In genomic region chr6:134896570-134897436, GRCm38 (mm10) we compare ENCODE assay signal across 8 mouse cellular contexts. TPM values are rescaled to one million over a fixed set of nuclear protein-coding genes. Genes with fewer than 3 reads are reported as not detected.
DNase-seq lines count a peak whose midpoint lies in the region; ATAC-seq lines count a peak whose summit lies in the region.

No protein-coding gene starts in this region.

- 64% methylated on average over 15 of the region's 15 CpGs for WGBS in limb, embryonic 12.5 days
- WGBS in neural tube, embryonic 14.5 days = 60% methylated on average over 15 of the region's 15 CpGs

- no peaks in the 10 kb centered on the region for H3K36me3 ChIP-seq in limb, embryonic 12.5 days
- no peaks in the 10 kb centered on the region for H3K36me3 ChIP-seq in neural tube, embryonic 14.5 days (ENCODE audit: control insufficient read depth, insufficient read depth, low read length)

- ATAC-seq in erythroid progenitor cell, adult 5-6 weeks (replicated peaks; ENCODE audit: low FRiP score, poor library complexity, severe bottlenecking) = peak; percentile 47
- ATAC-seq in limb, embryonic 12.5 days (ENCODE audit: insufficient number of reproducible peaks, insufficient read depth, low FRiP score, low TSS enrichment, low read depth) = no peak
- ATAC-seq in neural tube, embryonic 14.5 days (ENCODE audit: low read depth) = no peak

- H3K4me1 ChIP-seq in limb, embryonic 12.5 days (replicated peaks) = peaks cover 8% of the 10 kb centered on the region; the same call in 1 of the 2 replicates
- H3K4me1 ChIP-seq in neural tube, embryonic 14.5 days (ENCODE audit: control insufficient read depth, insufficient read depth, low read length) = peaks cover 6% of the 10 kb centered on the region; the same call in 1 of the 2 replicates

- peak; percentile 58 for DNase-seq in cerebellum, adult 9-10 months
- DNase-seq in cerebellum, adult 18-20 months = no peak
- DNase-seq in A20 (ENCODE audit: low read depth, low spot score) = peak; percentile 67
- DNase-seq in layer of hippocampus, adult 18-20 months (ENCODE audit: low spot score in 2 of 2) = no peak
- no peak for DNase-seq in gastrocnemius, postnatal 36 days

- peak overlapping the region; percentile 67 for H3K4me2 ChIP-seq in limb, embryonic 12.5 days
- H3K4me2 ChIP-seq in neural tube, embryonic 14.5 days (ENCODE audit: low read depth, low read length) = peak overlapping the region; percentile 50

- H3K27me3 ChIP-seq in limb, embryonic 12.5 days = no peaks in the 10 kb centered on the region
- no peaks in the 10 kb centered on the region for H3K27me3 ChIP-seq in neural tube, embryonic 14.5 days (ENCODE audit: control insufficient read depth, insufficient read depth, low read length)

- H3K4me3 ChIP-seq in limb, embryonic 12.5 days (replicated peaks) = peak overlapping the region; percentile 58
- peak overlapping the region; percentile 42 for H3K4me3 ChIP-seq in neural tube, embryonic 14.5 days (ENCODE audit: low read depth, low read length)

- peak overlapping the region; percentile 85 for H3K9ac ChIP-seq in limb, embryonic 12.5 days (replicated peaks)
- H3K9ac ChIP-seq in neural tube, embryonic 14.5 days (replicated peaks; ENCODE audit: low read depth, low read length) = peak overlapping the region; percentile 80; the same call in 1 of the 2 replicates

- H3K9me3 ChIP-seq in limb, embryonic 12.5 days = no peaks in the 10 kb centered on the region
- no peaks in the 10 kb centered on the region for H3K9me3 ChIP-seq in neural tube, embryonic 14.5 days (ENCODE audit: control insufficient read depth, low read length)

- peak overlapping the region; percentile 100; the same call in 1 of the 2 replicates for H3K27ac ChIP-seq in limb, embryonic 12.5 days
- no peak overlapping the region for H3K27ac ChIP-seq in neural tube, embryonic 14.5 days (ENCODE audit: low read depth, low read length)

- intact Hi-C loops in gastrocnemius, postnatal 36 days (cut with DNase I) = no loop called here

RNA-seq across cellular contexts. Expression of gene Gpr19, which starts 1.6 kb away (rescaled TPM):
- total RNA-seq in erythroid progenitor cell, adult 5-6 weeks (2015; ENCODE audit: low replicate concordance) = 17.3 and 19.7 TPM in 2 replicates
- 7.2 and 11.9 TPM in 2 replicates for total RNA-seq in erythroid progenitor cell, adult 5-6 weeks (2017; ENCODE audit: low replicate concordance)
- polyA plus RNA-seq in limb, embryonic 12.5 days (2016; fragmentation: Nextera tagmentation; extraction: Ambion mirVana) = 8.3 and 8.6 TPM in 2 replicates
- 35.9 and 37.3 TPM in 2 replicates for polyA plus RNA-seq in neural tube, embryonic 14.5 days (2014; fragmentation: Nextera tagmentation; extraction: Ambion mirVana)
- total RNA-seq in layer of hippocampus, adult 18-20 months (2021) = 10 to 100 TPM; 26.2 to 28.1 TPM
- 1 to 10 TPM; 3.5 to 4.6 TPM for total RNA-seq in gastrocnemius, postnatal 36 days (2021)

RNA-seq across cellular contexts. Expression of gene Cdkn1b, which starts 23.4 kb away (rescaled TPM):
- 62.7 and 90.5 TPM in 2 replicates for total RNA-seq in erythroid progenitor cell, adult 5-6 weeks (2015; ENCODE audit: low replicate concordance)
- total RNA-seq in erythroid progenitor cell, adult 5-6 weeks (2017; ENCODE audit: low replicate concordance) = 107 and 117 TPM in 2 replicates
- 18.5 and 18.8 TPM in 2 replicates for polyA plus RNA-seq in limb, embryonic 12.5 days (2016; fragmentation: Nextera tagmentation; extraction: Ambion mirVana)
- 16.7 and 17.5 TPM in 2 replicates for polyA plus RNA-seq in neural tube, embryonic 14.5 days (2014; fragmentation: Nextera tagmentation; extraction: Ambion mirVana)
- total RNA-seq in layer of hippocampus, adult 18-20 months (2021) = 10 to 100 TPM; 46.0 to 48.2 TPM
- total RNA-seq in gastrocnemius, postnatal 36 days (2021) = 10 to 100 TPM; 35.3 to 39.5 TPM

Comparison
In these comparisons a context has a peak if more than half of its experiments do, and no peak if none do; other contexts are left out.
1. DNase-seq: peak in cerebellum, adult 9-10 months (single experiment) and A20 (single experiment); none in cerebellum, adult 18-20 months (0 of 2), layer of hippocampus, adult 18-20 months (0 of 2) and gastrocnemius, postnatal 36 days (0 of 2).